Mouse (Mus musculus): ENCODE data around the gene Btbd2.

Btbd2 gene

GRCm38 (mm10) chr10:80656863-80657623 lies at the start of gene Btbd2:
TSS of gene Btbd2 (minus strand) at chr10:80657071.
- DNase-seq (ENCODE audit: low spot score): no peak

GRCm38 (mm10) chr10:80705479-80705878 lies 48.6 kb upstream of the Btbd2 start:
- no peak for DNase-seq (ENCODE audit: low spot score)

DNA sequence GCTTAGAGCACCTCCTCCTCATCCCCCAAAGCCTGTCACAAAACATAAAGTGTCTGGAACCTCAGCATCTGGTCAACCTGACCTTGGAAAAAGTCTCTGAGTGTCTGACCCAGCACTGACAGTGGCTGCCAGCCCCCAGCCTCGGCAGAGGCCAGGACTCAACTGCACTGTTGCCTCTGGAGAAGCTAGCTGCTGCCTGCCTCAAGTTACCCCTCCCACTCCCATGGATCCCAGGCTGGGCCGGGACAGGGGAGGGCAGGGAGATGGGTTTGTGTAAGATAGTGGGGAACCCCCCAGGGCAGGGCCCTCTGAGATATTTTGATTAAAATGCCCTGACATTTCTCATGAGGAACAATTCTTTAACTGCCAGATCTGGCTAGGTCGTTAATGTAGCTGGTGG lies 48.2 kb upstream of the Btbd2 start:
- no peak for DNase-seq (ENCODE audit: low spot score)

GRCm38 (mm10) chr10:80704418-80704817 lies 47.5 kb upstream of the Btbd2 start:
- DNase-seq (ENCODE audit: low spot score): no peak

GRCm38 (mm10) chr10:80703643-80704042 lies 46.8 kb upstream of the Btbd2 start:
- no peak for DNase-seq (ENCODE audit: low spot score)

- peak; percentile 97 for DNase-seq (ENCODE audit: low spot score)
These were observed 45.9 kb upstream of the Btbd2 start for GRCm38 (mm10) chr10:80702536-80703390.

DNA sequence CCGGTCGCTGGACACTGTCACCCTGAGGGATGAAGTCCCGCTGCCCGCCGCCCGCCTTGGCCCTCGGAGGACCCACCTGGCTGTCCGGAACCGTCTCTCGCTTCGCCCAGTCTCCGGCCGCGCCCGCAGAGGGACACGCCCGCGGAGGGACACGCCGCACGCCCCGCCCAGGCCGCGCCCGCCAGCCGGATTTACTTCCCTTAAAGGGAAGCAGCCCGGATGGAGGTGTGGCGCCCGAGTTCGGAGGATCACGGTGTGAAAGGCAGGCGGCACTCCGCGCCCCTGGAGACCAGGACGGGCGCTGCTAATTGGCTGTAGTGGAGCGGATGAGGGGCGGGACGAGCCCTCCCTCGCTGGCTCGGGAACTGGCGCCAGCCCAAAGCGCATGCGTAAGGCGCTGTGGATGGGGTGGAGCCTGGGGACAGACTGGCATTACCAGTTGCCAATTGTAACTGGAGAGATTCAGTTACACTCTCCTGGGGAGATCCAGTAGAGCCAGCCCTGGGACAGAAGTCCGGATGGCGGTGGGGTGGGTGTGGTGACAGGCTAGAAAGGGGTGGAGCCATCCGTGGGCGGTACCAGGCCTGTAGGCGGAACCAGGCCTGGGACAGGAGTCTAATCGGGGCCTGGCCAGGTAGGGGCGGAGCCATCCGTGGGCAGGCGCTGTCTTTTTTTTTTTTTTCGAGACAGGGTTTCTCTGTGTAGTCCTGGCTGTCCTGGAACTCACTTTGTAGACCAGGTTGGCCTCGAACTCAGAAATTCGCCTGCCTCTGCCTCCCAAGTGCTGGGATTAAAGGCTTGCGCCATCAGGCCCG lies 45.1 kb upstream of the Btbd2 start, which contains the start of the genes Mob3a and Izumo4:
TSS of gene Mob3a (minus strand) at position 257 of the 815 bp plus-strand sequence.
TSS of gene Izumo4 (plus strand) at position 464 of the 815 bp plus-strand sequence.
- DNase-seq (ENCODE audit: low spot score): peak; percentile 99

- DNase-seq (ENCODE audit: low spot score): no peak
These were observed 43.9 kb upstream of the Btbd2 start for GRCm38 (mm10) chr10:80700732-80701131.

DNA sequence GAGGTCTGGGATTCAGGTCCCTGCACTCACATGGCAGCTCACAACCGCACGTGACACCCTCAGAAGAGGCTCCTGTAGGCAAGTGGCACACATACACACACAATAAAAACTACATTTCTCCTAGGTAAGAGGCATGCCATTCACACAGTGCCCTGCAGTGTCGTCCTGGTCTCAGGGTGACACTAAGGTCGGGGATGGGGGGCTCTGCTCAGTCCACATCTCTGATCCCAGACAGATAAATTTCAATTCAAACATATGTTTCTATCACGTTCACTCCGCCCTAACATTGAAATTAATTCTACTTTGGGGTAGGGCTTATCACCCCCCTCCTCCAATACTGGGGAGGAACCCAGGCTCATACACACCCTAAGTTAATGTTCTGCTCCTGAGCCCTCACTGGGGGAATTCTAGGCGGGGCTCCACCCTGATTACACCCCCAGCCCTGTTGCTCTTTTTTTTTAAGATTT lies 43.2 kb upstream of the Btbd2 start:
- no peak for DNase-seq (ENCODE audit: low spot score)

- no peak for DNase-seq (ENCODE audit: low spot score)
These were observed 41.7 kb upstream of the Btbd2 start for GRCm38 (mm10) chr10:80698605-80699004.

DNA sequence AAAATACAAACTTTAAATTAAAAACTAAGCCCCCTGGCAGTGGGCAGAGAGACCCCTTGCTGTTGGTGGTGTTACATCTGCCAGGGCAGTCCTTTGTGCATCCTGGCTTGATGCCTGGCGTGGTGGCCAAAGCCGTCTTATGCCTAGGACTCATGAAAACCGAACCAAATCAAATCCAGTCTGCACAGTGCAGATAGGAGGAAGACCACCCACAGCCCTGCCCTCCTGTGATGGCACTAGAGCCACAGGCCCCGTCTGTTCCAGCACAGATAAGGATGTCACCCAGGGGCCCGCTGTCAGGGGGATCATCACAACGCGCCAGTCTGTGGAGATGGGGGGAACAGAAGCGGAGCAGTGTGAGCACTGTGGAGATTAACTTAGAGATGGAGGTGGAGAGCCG lies 40.9 kb upstream of the Btbd2 start:
- DNase-seq (ENCODE audit: low spot score): no peak

GRCm38 (mm10) chr10:80697393-80697787 lies 40.5 kb upstream of the Btbd2 start:
- no peak for DNase-seq (ENCODE audit: low spot score)

DNA sequence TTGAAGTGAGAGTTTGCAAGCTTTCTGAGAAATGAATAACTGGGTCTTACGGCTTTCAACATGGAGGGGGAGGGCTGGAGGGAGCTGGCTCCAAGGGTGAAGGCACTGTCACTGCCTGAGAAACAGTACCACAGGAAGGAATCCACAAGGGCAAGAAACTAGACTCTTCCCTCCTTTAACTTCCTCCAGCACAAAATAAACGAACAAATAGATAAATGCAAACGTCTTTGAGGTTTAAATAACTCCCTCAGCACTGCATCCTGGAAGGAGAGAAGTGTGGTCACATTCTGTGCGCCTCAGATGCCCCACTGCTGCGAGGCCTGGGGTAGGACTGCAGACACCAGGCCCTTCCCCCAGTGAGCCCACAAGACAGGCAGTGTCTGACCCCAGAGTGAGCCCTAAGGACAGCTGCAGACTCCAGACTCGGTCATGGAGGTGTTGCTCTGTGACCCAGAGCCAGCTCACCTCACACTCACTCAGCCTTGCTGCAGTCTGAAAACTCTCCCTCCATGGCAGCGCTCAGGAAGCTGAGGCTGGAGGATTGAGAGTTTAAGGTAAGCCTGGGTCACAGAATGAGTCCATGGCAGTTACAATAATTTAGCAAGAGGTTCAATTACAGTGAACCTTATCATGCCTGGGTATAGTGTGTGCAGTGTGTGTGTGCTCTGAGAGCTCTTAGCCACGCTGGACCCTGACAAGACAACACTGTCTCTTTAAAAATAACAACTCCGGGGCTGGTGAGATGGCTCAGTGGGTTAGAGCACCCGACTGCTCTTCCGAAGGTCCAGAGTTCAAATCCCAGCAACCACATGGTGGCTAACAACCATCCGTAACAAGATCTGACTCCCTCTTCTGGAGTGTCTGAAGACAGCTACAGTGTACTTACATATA lies 39.9 kb upstream of the Btbd2 start:
- no peak for DNase-seq (ENCODE audit: low spot score)

DNA sequence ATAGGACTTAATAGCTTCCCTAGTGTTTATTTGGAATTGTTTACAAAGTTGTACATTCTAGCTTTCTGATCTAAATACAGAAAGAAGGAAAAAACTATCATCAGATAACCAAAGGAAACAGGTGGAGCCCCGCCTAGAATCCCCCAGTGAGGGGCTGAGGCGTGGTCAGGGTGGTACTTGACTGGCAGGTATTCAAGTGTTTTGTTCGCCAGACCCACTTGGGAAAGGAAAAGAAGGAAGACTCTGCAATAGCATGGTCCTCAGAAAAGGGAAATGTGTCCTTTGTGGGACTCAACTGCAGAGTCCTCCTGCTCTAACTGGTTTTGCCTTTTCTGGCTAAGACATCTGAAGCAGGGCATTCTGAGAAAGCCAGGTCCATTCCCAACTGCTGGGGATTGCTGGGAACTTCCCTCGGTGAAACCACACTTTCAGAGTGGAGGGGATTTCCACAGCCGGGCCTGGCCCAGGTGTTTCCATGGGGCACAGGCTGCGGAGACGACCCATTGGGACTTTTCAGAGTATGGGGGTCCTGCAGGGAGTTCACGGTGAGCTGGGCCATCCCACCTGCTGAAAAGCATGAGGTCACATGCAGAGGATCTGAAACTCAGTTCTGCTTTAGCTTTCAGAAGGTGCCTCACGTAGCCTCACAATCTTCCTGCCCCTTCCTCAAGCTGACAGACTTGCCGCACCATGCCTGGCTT lies 39.1 kb upstream of the Btbd2 start:
- DNase-seq (ENCODE audit: low spot score): no peak

DNA sequence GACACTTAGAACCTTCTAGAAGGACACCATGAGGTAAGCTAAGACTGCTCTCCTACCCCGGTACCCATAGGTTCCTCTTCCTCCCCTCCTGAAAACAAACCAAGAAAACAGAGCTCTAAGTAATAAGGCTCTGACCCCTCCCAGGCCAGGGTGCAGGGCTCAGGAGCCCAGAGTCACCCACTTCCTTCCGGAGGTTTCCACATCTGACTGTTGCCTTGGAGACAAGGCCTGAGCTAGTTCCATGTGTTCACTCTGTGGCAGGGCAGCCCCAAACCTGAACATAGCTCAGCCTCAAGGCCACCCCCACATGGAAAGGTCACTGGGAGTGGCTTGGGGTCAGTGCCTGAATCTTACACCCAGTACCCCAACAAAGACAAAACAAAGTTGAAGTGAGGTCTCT lies 38.3 kb upstream of the Btbd2 start:
- DNase-seq (ENCODE audit: low spot score): no peak

- no peak for DNase-seq (ENCODE audit: low spot score)
These were observed 37.5 kb upstream of the Btbd2 start for GRCm38 (mm10) chr10:80694159-80694938.

- DNase-seq (ENCODE audit: low spot score): no peak
These were observed 36.7 kb upstream of the Btbd2 start for GRCm38 (mm10) chr10:80693401-80694045.

DNA sequence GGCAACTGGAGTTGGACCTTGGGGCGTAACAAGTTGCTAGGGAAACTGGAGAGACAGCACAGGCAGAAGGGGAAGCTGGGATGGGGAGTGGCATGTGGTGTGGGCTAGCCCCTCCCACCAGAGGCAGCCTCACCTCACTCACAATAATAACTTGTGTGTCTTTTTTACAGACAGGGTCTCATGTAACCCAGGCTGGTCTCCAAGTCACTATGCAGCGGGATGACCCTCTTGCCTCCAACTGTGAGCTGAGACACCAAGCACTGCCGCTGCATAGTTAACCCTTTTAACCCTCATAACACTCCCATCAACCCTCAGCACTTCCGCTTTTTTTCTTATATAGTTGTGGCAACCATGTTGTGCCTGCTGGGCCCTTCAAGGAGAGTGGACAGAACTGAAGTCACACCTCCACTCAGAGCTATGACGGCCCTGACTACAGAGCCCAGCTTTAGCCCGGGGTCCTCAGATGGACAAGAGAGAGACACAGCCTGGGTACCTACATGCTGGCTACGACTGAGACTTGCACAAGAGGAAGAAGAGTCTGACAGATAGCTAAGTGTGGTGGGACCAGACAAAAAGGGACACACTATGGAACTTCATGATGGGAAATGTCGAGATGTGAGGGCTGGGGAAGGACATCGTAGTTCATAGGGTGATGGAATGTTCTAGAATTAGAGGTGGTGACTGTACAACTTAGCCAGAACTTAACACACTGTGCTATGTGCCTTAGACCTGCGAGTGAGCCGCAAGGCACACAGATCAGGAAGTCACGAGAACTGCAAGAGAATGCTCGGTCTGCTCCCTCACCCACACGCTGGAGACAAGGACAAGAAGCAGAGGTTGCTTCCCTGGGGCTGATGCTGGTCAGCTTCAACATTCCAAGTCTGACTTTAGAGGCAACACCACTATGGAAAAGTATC lies 35.6 kb upstream of the Btbd2 start:
- no peak for DNase-seq (ENCODE audit: low spot score)
